Mouse (Mus musculus) urinary bladder, postnatal 36 days (tissue): ENCODE results near the gene Rad51b.

Experiments used
- DNase-seq, 2 experiments: peaks; one replicate each; pipeline ENCODE4 v3.0.0; 2022; ENCODE audit warnings: low spot score in 2 of 2, mixed read lengths in 1 of 2

The Rad51b gene

DNA sequence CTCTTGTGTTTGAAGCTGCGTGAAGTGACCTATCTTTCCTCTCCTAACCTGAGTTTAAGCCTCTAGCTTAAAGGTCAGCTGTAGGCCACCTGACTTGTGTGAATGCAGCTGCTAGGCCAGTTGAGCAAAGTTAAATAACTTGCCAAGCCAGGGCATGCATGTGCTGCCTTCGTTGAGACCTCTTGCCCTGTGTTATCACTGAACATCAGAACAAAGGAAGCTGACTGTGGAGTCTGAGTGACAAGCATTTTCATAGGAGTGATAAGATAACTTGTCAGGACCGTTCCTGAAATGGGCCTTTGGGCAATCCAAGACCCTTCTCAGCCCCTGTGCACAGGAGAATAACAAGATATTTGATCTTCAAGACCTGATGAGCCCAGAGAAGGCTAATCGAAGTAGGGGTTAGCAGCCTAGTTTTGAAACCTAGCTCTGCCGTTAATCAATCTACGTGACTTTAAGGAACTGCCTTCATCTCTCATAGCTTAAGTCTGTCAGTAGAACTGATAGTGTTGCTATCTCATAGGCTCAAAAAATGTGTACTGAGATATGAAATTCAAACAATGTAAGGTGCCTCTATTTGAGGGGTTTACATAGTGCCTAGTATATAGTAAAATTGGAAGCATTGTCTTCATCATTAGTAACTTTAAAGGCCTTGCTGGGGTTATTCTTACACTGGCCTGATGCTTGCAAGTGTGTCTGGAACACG lies 465.6 kb downstream of the Rad51b start:
- DNase-seq = peak; percentile 58 to 68

DNA sequence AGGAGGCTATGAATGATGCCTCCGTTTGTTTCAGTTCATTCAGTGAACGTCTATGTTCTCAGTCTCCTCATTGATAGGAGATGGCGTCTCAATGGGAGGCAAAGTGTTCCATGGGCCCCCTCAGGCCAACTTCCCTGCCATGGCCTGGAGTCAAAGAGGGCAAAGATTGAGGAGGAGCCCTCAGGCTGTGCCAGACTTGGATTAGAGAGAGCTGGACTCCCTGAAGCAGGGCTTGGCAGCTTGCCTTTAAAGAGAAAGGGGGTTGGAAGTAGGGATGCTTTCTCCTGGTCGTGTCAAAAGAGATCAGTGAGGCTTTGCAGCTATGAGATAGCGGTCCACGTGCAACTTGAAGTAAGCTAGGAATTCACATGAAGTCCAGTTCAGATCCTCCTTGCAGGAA lies 469.0 kb downstream of the Rad51b start:
- peak in 1 of 2 experiments; percentile 67 for DNase-seq

DNA sequence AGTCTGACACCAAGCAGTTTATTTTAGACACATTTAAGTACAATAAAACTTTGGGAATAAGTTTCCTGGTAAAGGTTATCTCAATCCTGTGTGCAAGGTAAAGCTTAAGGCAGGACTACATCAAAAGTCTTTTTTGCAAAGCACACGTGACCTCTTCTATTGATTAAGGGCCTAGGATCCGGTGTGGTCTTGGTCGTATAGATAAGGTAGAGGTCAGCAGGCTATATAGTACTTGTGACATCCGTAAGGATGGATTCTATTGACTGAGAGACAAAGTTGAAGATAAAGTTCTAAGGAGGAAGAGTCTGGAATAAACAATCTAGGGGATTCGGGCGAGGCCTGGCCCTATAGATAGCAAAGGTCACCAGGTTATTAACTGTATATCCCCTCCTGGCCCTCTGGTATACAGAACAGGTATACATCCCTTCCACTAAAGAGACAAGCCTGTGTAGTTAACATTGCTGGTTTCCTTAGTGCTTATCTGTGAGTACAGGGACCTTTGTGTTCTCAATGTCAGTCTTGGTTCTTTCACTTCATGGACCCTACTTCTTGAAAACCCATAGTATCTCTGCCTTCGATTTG lies 471.8 kb downstream of the Rad51b start:
- DNase-seq = no peak

DNA sequence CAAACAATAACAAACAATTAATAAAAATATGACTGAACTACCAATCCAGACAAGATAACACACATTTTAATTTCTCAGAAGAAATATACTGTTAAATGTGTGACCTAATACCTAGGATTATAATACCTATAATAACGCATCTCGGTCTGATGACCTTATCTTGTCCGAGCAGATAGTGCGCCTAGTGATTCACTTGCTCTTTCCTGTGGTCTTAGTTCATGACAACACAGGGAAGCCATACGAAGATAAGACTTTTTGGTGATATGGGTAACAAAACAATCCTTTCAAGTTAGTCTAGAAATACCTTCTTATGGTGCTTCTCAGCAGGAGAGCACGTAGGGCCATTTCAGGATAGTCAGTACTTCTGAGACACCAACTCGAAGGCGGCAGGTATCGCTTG lies 472.7 kb downstream of the Rad51b start:
- DNase-seq = no peak

GRCm38 (mm10) chr12:79771194-79771593 lies 474.1 kb downstream of the Rad51b start:
- no peak for DNase-seq

DNA sequence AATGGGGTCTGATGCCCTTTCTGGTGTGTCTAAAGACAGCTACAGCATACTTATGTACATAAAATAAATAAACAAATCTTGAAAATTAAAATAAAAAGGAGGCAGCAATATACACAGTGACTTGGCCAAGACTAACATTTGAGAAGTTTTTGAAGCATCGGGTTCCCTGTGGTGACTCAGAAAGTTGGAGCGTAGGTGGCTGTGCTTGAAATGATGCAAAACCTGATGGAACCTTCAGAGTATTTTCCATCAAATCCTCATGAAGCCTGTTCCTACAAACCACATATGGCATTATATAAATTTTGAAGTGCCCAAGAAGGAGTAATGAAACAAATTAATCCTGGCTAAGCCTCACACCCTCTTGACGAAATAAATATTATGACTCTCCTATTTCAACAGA lies 474.7 kb downstream of the Rad51b start:
- DNase-seq = no peak

GRCm38 (mm10) chr12:79773246-79773645 lies 476.2 kb downstream of the Rad51b start:
- DNase-seq = peak in 1 of 2 experiments; percentile 35

GRCm38 (mm10) chr12:79774571-79774970 lies 477.5 kb downstream of the Rad51b start:
- no peak for DNase-seq

DNA sequence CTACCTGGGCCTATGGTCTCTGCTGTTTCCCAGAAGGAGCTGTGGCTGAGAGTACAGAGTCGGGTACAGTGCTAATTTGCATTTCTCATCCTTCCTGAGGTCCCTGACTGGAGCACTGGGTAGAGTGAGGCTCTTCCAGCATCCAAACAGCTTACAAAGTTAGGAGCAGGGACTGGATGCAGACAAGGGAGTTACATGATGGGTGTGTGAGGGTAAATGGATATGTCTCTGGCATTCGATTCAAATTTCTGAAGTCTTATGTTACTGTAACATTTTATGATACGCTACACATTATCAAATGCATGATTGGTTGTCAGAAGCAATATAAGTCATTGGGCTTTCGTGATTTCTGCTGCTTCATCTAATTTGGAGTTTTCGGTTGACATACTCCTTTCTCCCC lies 479.7 kb downstream of the Rad51b start:
- no peak for DNase-seq

- DNase-seq = no peak
Observed at GRCm38 (mm10) chr12:79780745-79781144, 483.7 kb downstream of the Rad51b start.

DNA sequence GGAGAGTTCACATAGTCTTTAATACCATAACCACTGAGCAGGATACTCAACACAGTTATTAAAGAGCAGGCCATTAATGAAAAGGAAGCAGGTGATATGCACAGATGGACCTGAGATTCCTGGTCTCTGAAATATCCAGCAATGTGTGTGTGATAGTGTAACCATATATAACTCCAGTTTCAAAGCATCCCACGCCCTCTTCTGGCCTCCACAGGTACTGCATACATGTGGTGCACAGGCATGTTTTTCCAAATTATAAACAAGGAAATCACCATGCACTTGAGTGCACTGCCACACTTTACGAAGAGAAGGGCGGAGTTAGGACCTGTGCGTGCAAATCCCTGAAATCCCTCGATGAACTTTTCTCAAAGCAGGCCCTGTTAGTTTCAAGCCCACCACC lies 484.7 kb downstream of the Rad51b start:
- no peak for DNase-seq

DNA sequence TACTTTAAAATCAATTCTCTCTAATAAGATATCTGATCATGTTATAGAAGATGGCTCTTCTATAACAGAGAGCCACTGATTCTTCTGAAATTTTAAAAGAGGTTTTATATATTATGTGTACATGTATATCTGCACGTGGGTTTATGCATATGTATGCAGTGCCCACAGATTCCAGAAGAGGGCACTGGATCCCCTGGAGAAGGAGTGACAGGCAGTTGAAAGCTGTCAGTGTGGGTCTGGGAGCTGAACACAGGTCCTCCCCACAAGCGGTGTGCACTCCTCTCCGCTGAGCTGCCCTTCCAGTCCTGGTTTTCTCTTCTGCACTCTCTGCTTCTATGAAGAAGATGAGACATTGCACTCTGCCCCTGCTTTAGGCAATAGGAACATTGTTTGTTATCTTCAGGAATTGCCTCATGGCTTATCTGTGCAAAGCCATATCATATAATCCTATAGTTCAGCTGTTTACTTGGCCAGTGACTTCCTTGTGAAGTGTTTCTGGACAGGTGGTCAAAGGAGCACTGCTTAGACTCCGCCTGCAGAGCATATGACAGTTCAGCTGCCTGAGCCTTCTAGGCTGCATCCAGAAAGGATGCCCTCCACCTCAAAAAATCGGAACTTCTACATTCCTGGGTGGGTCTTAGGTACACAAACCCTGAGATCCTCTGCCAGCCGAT lies 485.5 kb downstream of the Rad51b start:
- no peak for DNase-seq

- DNase-seq = no peak
Observed at GRCm38 (mm10) chr12:79784159-79784558, 487.1 kb downstream of the Rad51b start.

DNA sequence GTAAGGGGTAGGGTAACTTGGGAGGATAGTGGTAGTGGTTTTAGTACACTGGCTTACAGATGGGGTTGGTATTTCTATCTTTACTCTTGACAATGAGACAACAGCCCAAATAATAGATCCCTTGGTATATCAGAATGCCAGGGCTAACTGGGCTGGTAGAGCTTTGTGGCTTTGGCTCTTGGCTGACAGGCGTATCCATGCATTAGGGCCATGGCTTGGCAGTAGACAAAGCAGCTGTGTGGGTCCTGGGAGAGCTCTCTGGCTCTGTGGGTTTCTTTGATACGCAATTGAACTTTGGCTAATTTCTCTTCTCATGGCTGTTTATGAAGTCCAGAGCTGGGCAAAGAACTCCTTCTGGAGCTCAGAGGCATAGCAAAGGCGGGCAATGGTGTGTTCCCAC lies 488.6 kb downstream of the Rad51b start:
- DNase-seq = no peak

GRCm38 (mm10) chr12:79787538-79787937 lies 490.5 kb downstream of the Rad51b start:
- no peak for DNase-seq

DNA sequence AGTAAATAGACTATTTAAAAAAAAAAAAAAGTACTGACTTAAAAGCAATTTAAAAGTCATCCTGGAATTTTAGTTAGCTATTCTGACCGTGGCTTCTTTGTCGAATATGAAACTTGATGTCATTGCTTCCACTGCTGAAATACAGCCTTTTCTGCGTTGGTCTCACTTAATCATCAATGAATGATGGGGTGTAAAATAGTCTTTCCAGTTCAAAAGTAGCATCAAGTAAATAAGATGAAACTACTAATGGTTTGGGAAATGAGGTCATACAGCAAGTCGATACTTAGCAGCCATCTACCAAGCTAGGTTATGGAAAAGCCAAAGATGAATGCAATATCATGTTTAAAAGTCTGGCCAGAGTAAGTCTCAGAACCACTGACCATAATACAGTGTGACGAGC lies 491.3 kb downstream of the Rad51b start:
- DNase-seq = no peak

- DNase-seq = no peak
Observed at GRCm38 (mm10) chr12:79789481-79789880, 492.4 kb downstream of the Rad51b start.

DNA sequence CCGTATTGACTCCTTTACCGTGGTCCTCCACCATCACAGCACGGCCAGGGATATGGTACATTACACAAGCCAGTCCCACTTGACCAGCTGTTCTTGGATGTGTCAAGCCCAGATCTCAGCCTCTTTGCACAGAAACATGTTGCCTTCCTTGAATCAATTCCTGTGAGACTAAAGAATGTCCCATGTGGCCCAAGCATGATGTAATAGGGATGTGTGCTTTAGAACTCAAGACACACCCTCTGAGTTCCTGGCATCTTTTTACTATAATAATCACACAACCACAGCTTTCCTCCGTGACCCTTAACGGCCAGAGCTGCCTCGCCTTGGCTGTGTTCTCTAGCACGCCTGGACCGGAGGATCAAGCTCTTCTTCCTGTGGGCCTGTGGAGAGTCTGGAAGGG lies 496.3 kb downstream of the Rad51b start:
- DNase-seq = peak in 1 of 2 experiments; percentile 64

- DNase-seq = no peak
Observed at GRCm38 (mm10) chr12:79794802-79795201, 497.7 kb downstream of the Rad51b start.

GRCm38 (mm10) chr12:79796260-79796659 lies 499.2 kb downstream of the Rad51b start:
- DNase-seq = no peak

DNA sequence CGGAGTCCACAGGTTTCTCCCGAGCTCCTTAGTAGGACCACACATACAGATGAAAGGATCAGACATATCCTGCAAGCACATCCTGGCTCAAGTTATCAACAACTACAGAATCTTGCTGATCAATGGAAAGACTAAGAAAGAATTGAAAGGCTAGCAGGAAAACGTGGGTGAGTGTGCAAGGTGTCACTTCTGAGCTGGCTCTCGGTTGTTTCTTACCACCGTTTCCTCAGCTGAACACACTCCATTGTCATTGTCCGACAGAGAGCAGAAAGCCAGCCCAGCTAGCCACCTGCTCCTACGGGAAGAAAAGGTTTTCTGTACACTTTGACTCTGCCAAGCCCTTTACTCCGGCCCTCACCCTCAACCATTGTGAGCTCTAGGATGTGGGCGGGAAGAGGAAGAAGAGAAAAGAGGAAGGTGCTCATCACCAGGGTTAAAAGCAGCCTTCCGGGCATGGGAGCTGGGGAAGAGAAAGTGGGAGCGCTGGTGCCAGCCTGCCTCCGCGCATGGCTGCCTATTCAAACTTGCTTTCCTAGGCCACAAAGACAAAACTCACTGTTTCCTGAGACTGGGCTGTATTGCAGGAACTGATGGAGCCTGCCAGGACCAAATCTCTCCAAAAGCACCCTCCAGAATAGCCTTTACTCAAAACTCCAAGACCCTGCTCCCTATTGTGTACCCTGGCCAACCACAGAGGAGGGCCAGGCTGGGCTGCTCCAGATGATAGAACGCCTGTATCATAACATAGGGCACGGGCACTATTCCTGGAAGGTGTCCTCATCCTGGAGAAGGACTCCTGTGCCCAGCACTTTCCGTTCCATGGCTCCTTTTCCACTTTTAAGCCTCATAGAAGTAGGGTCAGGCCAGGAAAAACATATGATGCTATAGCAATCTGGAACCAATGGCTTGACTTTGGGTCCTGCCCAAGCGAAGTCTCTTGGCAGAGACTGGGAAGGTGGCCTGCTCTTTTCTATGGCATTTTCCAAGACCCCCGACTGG lies 500.0 kb downstream of the Rad51b start:
- no peak for DNase-seq

- no peak for DNase-seq
Observed at GRCm38 (mm10) chr12:79798488-79798887, 501.4 kb downstream of the Rad51b start.
